Mouse (Mus musculus) testis, adult 2 months (tissue): ENCODE measurements around the gene Pik3c2a. TPM values are rescaled to one million over a fixed set of nuclear protein-coding genes. Genes with fewer than 3 reads are reported as not detected.

ENCODE experiments used
- H3K27ac ChIP-seq: fragments of 200-500 bp; 2 replicates; pipeline ENCODE4 v1.5.1; 2012; ENCODE audit warnings: low read depth, low read length; ENCODE audit not compliant: control insufficient read depth, insufficient read depth
- H3K27me3 ChIP-seq: fragments of 200-500 bp; 2 replicates; pipeline ENCODE4 v1.6.1; 2012; ENCODE audit warnings: mild to moderate bottlenecking, low read length, moderate library complexity; ENCODE audit not compliant: control insufficient read depth, insufficient read depth
- H3K36me3 ChIP-seq: fragments of 200-500 bp; 2 replicates; pipeline ENCODE4 v1.6.1; 2012; ENCODE audit warnings: mild to moderate bottlenecking, low read length; ENCODE audit not compliant: control insufficient read depth, insufficient read depth
- H3K4me1 ChIP-seq: fragments of 200-500 bp; 2 replicates; pipeline ENCODE4 v1.6.1; 2012; ENCODE audit warnings: low read length; ENCODE audit not compliant: control insufficient read depth, insufficient read depth
- H3K4me3 ChIP-seq: fragments of 200-500 bp; 2 replicates; pipeline ENCODE4 v1.5.1; 2012; ENCODE audit warnings: low read depth, mild to moderate bottlenecking, low read length, moderate library complexity, mixed read lengths; ENCODE audit not compliant: control insufficient read depth
- CTCF ChIP-seq: fragments of 200-500 bp; IDR thresholded peaks from 2 replicates; pipeline ENCODE4 v1.5.1; 2012; ENCODE audit warnings: low read depth, mild to moderate bottlenecking, inconsistent platforms, low read length, moderate library complexity; ENCODE audit not compliant: control insufficient read depth, insufficient read depth, insufficient replicate concordance
- POLR2A ChIP-seq: fragments of 200-500 bp; IDR thresholded peaks from 2 replicates; pipeline ENCODE4 v1.6.1; 2012; ENCODE audit warnings: low read depth, mild to moderate bottlenecking, inconsistent platforms, low read length, moderate library complexity; ENCODE audit not compliant: control insufficient read depth
- polyA plus RNA-seq: library from polyadenylated mRNA; depleted of rRNA; stranded (reverse); fragments of >200 nt; gene quantifications from 2 replicates; pipeline ENCODE4 v1.2.3, GENCODE M21; 2012; rRNA removed

Pik3c2a gene
- 3.8 and 5.6 TPM in 2 replicates for polyA plus RNA-seq

- H3K27me3 ChIP-seq, result no peaks in the 10 kb centered on the region
- TF ChIP-seq POLR2A (peak; percentile 96), CTCF (no peak)
- H3K4me3 ChIP-seq, result peak within 1 kb of the TSS; percentile 98
- H3K36me3 ChIP-seq, result no peaks in the 10 kb centered on the region
- H3K27ac ChIP-seq, result peak within 1 kb of the TSS; percentile 94
- peaks cover 6% of the 10 kb centered on the region for H3K4me1 ChIP-seq
These were observed at the start of gene Pik3c2a for GRCm38 (mm10) chr7:116443004-116443696. TSS of gene Pik3c2a (minus strand) at chr7:116443449.

GRCm38 (mm10) chr7:116491113-116491512 is 47.9 kb upstream of the Pik3c2a start:
- Histone ChIP-seq H3K4me1 (no peaks in the 10 kb centered on the region), H3K27ac (no peak overlapping the region), H3K27me3 (no peaks in the 10 kb centered on the region), H3K36me3 (no peaks in the 10 kb centered on the region), H3K4me3 (no peak overlapping the region)
- TF ChIP-seq POLR2A (no peak), CTCF (no peak)

GRCm38 (mm10) chr7:116485062-116485601 is 41.9 kb upstream of the Pik3c2a start:
- no peaks in the 10 kb centered on the region for H3K27me3 ChIP-seq
- no peaks in the 10 kb centered on the region for H3K36me3 ChIP-seq
- H3K4me3 ChIP-seq, result no peak overlapping the region
- H3K27ac ChIP-seq, result no peak overlapping the region
- no peaks in the 10 kb centered on the region for H3K4me1 ChIP-seq
- no peak for TF ChIP-seq CTCF
- TF ChIP-seq POLR2A, result no peak

- H3K27me3 ChIP-seq, result no peaks in the 10 kb centered on the region
- TF ChIP-seq CTCF, result no peak
- TF ChIP-seq POLR2A, result no peak
- H3K4me3 ChIP-seq, result no peak overlapping the region
- no peaks in the 10 kb centered on the region for H3K36me3 ChIP-seq
- H3K27ac ChIP-seq, result no peak overlapping the region
- no peaks in the 10 kb centered on the region for H3K4me1 ChIP-seq
These were observed 41.0 kb upstream of the Pik3c2a start for GRCm38 (mm10) chr7:116484213-116484612.

- TF ChIP-seq POLR2A, result no peak
- no peak for TF ChIP-seq CTCF
- no peaks in the 10 kb centered on the region for H3K27me3 ChIP-seq
- H3K4me1 ChIP-seq, result no peaks in the 10 kb centered on the region
- no peak overlapping the region for H3K27ac ChIP-seq
- H3K36me3 ChIP-seq, result no peaks in the 10 kb centered on the region
- no peak overlapping the region for H3K4me3 ChIP-seq
These were observed 40.5 kb upstream of the Pik3c2a start for GRCm38 (mm10) chr7:116483782-116484181.

- Histone ChIP-seq H3K4me3 (no peak overlapping the region), H3K4me1 (no peaks in the 10 kb centered on the region), H3K36me3 (no peaks in the 10 kb centered on the region), H3K27me3 (no peaks in the 10 kb centered on the region), H3K27ac (no peak overlapping the region)
- TF ChIP-seq CTCF (no peak), POLR2A (no peak)
These were observed 39.9 kb upstream of the Pik3c2a start for GRCm38 (mm10) chr7:116483106-116483505.

GRCm38 (mm10) chr7:116476264-116476663 is 33.0 kb upstream of the Pik3c2a start:
- no peaks in the 10 kb centered on the region for H3K4me1 ChIP-seq
- no peaks in the 10 kb centered on the region for H3K36me3 ChIP-seq
- no peak overlapping the region for H3K27ac ChIP-seq
- H3K4me3 ChIP-seq, result no peak overlapping the region
- H3K27me3 ChIP-seq, result no peaks in the 10 kb centered on the region
- no peak for TF ChIP-seq POLR2A
- no peak for TF ChIP-seq CTCF
